Mouse (Mus musculus) kidney, postnatal 0 days (tissue): ENCODE data around the gene Btnl10. TPM values are rescaled to one million over a fixed set of nuclear protein-coding genes. Genes with fewer than 3 reads are reported as not detected.

Source experiments
- ATAC-seq: fragments of 200-750 bp; cut with Nextera tagmentation; replicated peaks from 2 replicates; pipeline ENCODE4 v1.8.0; 2017; ENCODE audit warnings: low read depth, moderate number of reproducible peaks, moderate TSS enrichment, moderate library complexity; ENCODE audit not compliant: low FRiP score
- DNase-seq: peaks from one replicate; pipeline ENCODE4 v3.0.0-alpha.2; 2016; ENCODE audit warnings: low spot score
- H3K27ac ChIP-seq: fragments of 300-500 bp; sonication (generic); 2 replicates; pipeline ENCODE4 v1.5.1; 2014; ENCODE audit warnings: mild to moderate bottlenecking
- H3K27me3 ChIP-seq: fragments of 300-500 bp; sonication (generic); 2 replicates; pipeline ENCODE4 v1.6.1; 2014; ENCODE audit warnings: low read length, mixed read lengths; ENCODE audit not compliant: insufficient read depth
- H3K36me3 ChIP-seq: fragments of 300-500 bp; sonication (generic); 2 replicates; pipeline ENCODE4 v1.6.1; 2014; ENCODE audit warnings: low read length, mixed read lengths; ENCODE audit not compliant: insufficient read depth
- H3K4me1 ChIP-seq: fragments of 300-500 bp; sonication (generic); replicated peaks from 2 replicates; pipeline ENCODE4 v1.6.1; 2014; ENCODE audit warnings: antibody characterized with exemption, low read length, mixed read lengths; ENCODE audit not compliant: insufficient read depth
- H3K4me2 ChIP-seq: fragments of 300-500 bp; sonication (generic); 2 replicates; pipeline ENCODE4 v1.6.1; 2014; ENCODE audit warnings: mild to moderate bottlenecking, low read length, moderate library complexity, mixed read lengths
- H3K4me3 ChIP-seq: fragments of 300-500 bp; sonication (generic); replicated peaks from 2 replicates; pipeline ENCODE4 v1.5.1; 2014; ENCODE audit warnings: low read depth, low read length
- H3K9ac ChIP-seq: fragments of 300-500 bp; sonication (generic); 2 replicates; pipeline ENCODE4 v1.6.1; 2014; ENCODE audit warnings: low read depth, low read length
- H3K9me3 ChIP-seq: fragments of 300-500 bp; sonication (generic); replicated peaks from 2 replicates; pipeline ENCODE4 v1.6.1; 2016; ENCODE audit warnings: low read length, inconsistent platforms, mixed read lengths
- CTCF ChIP-seq: IDR thresholded peaks from 2 replicates; pipeline ENCODE4 v1.5.1; 2016; ENCODE audit warnings: antibody characterized with exemption, low read depth, mild to moderate bottlenecking, moderate library complexity
- WGBS: fragments of 180-500 bp; shearing (Covaris S2); extraction: QIAGEN DNeasy Blood & Tissue Kit; methylation state at CpG from one replicate; pipeline ENCODE4 v1.1.7; 2014; 5-methylcytosine and 5-hydroxymethylcytosine counted together
- polyA plus RNA-seq: library from polyadenylated mRNA; unstranded; fragments of >200 nt; fragmentation: Nextera tagmentation; extraction: Ambion mirVana; gene quantifications from 2 replicates; pipeline ENCODE4 v1.2.1, GENCODE M21; 2015

The Btnl10 gene
- polyA plus RNA-seq, 1 experiment from 2014 or later, result 0.16 TPM

DNA sequence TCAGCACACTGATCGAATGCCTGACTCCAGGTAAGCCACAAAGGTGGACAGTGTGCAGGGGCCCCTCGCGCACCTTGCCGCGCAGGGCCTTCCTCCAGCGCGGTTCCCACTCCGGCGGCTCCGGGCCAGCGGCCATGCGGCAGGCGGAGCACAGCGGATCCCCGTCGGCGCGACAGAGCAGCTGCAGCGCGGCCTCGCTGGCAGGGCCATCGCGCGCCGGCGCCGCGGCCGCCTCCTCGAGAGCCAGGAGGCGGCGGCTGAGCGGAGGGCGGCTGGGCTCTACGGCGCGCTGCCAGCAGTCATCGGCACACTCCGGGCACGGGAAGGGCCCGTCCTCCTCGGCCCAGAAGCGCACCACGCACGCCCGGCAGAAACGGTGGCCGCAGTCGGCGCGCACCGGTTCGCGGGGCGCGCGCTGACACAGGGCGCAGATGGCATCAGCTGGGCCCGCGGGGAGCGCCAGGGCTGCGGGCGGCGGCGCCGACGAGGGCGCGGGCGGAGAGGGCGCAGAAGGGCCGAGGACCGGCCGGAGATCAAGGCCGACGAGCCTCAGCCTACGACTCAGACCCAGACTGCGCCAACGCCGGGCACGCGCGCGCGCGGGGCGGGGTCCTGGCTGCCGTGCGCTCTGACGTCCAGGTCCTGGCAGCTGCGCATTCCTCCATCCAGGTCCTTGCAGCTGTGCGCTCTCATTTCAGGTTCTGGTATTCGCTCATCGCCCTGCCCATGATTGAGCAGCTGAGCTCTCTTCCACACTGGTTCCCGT, 20.8 kb downstream of the Btnl10 start, which contains the start of gene Rnf187:
Rnf187 (minus strand) TSS at position 595 of the 766 bp plus-strand sequence.
- DNase-seq (peak; percentile 95), ATAC-seq (peak; percentile 97)
- Histone ChIP-seq H3K4me1 (no peaks in the 10 kb centered on the region; the same call in 1 of the 2 replicates), H3K9ac (peak within 1 kb of the TSS; percentile 89), H3K9me3 (no peaks in the 10 kb centered on the region), H3K27ac (peak within 1 kb of the TSS; percentile 93), H3K36me3 (peaks cover 6% of the 10 kb centered on the region), H3K4me3 (peak within 1 kb of the TSS; percentile 93), H3K27me3 (no peaks in the 10 kb centered on the region), H3K4me2 (peak within 1 kb of the TSS; percentile 94)
- under 1% methylated on average over 76 of the region's 95 CpGs for WGBS
- TF ChIP-seq CTCF, result no peak

- Histone ChIP-seq H3K4me2 (peak overlapping the region; percentile 94), H3K27ac (peak overlapping the region; percentile 93), H3K36me3 (peaks cover under 1% of the 10 kb centered on the region; the same call in 1 of the 2 replicates), H3K4me3 (peak overlapping the region; percentile 93; the same call in 1 of the 2 replicates), H3K9me3 (no peaks in the 10 kb centered on the region), H3K4me1 (no peaks in the 10 kb centered on the region; the same call in 1 of the 2 replicates), H3K9ac (peak overlapping the region; percentile 89; the same call in 1 of the 2 replicates), H3K27me3 (no peaks in the 10 kb centered on the region)
- TF ChIP-seq CTCF, result no peak
- no peak for ATAC-seq
- DNase-seq, result no peak
- WGBS, result 7% methylated on average over 6 of the region's 6 CpGs
These were observed 21.4 kb downstream of the Btnl10 start for GRCm38 (mm10) chr11:58939088-58939439.

DNA sequence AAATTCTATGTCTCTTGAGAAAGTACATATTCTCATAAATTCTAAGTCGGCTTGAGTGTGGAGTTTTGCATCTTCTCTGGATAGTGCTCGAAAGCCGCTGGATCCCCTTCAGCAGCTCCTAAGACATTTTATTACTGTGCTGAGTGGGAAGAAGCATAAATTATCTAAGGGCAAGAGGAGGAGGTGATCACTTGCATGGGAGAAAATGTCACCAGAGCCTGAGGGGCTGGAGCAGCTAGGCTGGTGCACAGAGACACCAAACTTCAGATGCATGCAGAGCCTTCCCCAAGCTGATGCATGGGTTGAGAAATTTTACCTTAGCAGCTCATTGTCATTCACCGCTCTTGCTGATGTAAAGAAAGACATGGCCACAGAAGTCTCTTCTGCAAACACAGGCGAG, 26.4 kb downstream of the Btnl10 start:
- H3K4me2 ChIP-seq, result no peak overlapping the region

DNA sequence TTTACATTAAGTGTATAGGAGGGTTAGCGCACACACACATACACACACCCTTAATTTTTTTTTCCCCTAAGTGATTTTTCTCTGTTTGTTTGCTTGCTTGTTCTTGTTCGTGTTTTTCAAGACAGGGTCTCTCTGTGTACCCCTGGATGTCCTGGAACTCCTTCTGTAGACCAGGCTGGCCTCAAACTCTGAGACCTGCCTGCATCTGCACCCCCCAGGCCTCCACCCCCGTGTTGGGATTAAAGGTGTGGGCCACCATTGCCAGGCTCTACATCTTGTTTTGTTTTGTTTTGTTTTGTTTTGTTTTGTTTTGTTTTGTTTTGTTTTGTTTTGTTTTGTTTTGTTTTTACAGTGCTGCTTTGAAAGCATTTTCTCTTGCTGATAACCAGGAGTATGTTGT, 29.6 kb downstream of the Btnl10 start:
- Histone ChIP-seq H3K36me3 (no peaks in the 10 kb centered on the region), H3K4me2 (no peak overlapping the region), H3K9ac (no peak overlapping the region), H3K27ac (no peak overlapping the region), H3K4me3 (no peak overlapping the region), H3K9me3 (no peaks in the 10 kb centered on the region), H3K4me1 (0 out of 2 replicates have a peak, but pooled peaks cover 3% of the 10 kb centered on the region), H3K27me3 (no peaks in the 10 kb centered on the region; the same call in 1 of the 2 replicates)
- DNase-seq (no peak), ATAC-seq (no peak)
- 78% methylated on average over 3 of the region's 3 CpGs for WGBS
- TF ChIP-seq CTCF, result no peak

More for the DNA sequence above, 26.4 kb downstream of the Btnl10 start:
- Histone ChIP-seq H3K9ac (no peak overlapping the region), H3K4me1 (0 out of 2 replicates have a peak, but pooled peaks cover 3% of the 10 kb centered on the region), H3K36me3 (no peaks in the 10 kb centered on the region), H3K27ac (peak overlapping the region; percentile 19; the same call in 1 of the 2 replicates), H3K4me3 (no peak overlapping the region), H3K9me3 (no peaks in the 10 kb centered on the region), H3K27me3 (no peaks in the 10 kb centered on the region)
- 40% methylated on average over 5 of the region's 5 CpGs for WGBS
- no peak for TF ChIP-seq CTCF
- DNase-seq (peak; percentile 59), ATAC-seq (no peak)

DNA sequence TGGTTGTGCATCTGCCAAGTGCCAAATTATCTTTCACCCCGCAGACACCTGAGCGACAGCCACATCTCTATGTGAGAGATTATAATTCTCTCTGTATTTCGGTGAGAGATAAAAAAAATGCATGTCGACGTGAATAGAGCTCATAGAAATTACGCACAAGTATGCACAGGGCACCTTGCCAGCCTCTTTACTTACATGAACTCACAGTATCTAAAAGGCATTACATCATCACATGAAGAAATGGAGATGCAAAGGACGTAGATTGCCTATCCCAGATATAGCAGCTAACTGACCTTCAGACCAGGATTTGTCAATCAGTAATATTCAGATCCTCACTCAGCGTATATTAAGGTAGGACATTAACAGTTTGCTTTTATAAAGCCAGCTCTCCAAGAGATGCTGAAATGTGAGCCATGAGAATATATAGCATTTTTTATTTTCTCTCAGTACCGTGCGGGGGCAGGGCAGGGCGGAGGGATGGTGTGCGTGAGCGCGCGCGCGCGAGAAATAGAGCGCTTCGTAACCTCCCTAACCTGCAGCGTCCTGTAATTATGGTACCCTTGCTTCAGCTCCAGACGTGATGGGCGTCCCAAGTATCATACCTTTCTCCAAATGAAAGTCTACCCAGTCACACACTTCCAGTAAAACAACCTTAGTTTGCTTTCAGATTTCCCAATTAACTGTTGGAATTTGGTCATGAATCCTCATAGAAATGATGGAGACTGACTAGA, 30.3 kb downstream of the Btnl10 start:
- H3K27ac ChIP-seq, result peak overlapping the region; percentile 77
- 14% methylated on average over 23 of the region's 23 CpGs for WGBS
- H3K27me3 ChIP-seq, result no peaks in the 10 kb centered on the region; the same call in 1 of the 2 replicates
- ATAC-seq, result peak; percentile 48; the same call in 1 of the 2 replicates
- H3K9ac ChIP-seq, result 0 out of 2 replicates have a peak overlapping the region, but pooled peaks have one; percentile 37
- 0 out of 2 replicates have a peak, but pooled peaks cover 3% of the 10 kb centered on the region for H3K4me1 ChIP-seq
- H3K9me3 ChIP-seq, result no peaks in the 10 kb centered on the region
- no peak for DNase-seq
- no peaks in the 10 kb centered on the region for H3K36me3 ChIP-seq
- peak overlapping the region; percentile 63 for H3K4me2 ChIP-seq
- H3K4me3 ChIP-seq, result peak overlapping the region; percentile 38
- TF ChIP-seq CTCF, result no peak
